ENCODE assay signal across 9 mouse cellular contexts in the genomic region with DNA sequence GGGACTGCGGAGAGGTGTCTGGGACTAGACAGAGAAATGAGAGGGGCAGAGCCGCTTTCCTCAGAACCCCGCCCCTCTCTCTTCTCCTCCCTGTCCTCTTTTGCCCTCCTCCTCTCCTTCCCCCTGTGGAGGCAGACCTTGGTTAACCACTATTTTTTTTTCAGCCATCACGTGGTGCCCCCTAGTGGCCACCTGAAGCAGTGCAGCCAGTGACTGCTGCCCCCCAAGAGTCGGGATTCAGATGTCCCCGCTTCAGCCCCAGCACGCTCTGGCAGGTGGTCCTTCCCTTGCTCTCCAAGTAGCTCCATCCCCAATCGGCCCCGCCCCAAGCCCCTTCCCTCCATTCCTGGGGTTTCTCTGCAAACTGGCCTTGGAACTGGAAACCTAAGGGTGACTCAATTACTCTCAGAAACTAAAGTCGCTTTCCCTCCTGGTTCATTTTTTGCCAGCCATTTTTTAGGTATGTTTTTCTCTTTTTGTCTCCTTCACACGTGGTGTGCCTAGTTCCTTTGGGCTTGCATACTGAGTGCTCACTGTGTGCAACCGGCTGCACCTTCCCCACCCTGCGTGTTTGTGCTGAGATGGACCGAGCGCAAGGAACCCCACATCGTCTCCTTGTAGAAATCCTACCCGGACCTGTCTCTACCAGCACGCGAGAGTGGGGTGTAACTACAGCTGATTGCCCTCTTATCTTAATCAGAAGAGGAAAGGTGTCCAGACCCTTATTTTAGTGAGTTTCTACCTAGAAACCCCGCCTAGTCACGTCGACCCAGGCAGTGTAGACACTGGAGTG. TPM values are rescaled to one million over a fixed set of nuclear protein-coding genes. Genes with fewer than 3 reads are reported as not detected.
DNase-seq lines count a peak whose midpoint lies in the region; ATAC-seq and TF ChIP-seq lines count a peak whose summit lies in the region.
"Had no signal": no experiment of that assay in that cellular context is flagged by ENCODE, and none has a peak within 500 bp of the region (broad histone marks: within the 10 kb centered on the region; RNA-seq: fewer than 3 reads in every experiment).

No protein-coding gene starts in this region.

- no peak overlapping the region for H3K27ac ChIP-seq in cerebellum, adult 2 months (ENCODE audit: insufficient read depth, low read length)
- no peak overlapping the region for H3K27ac ChIP-seq in embryonic facial prominence, embryonic 11.5 days (replicated peaks; ENCODE audit: low read depth, low read length)
- H3K27ac ChIP-seq in liver, embryonic 14.5 days = no peak overlapping the region
- H3K27ac ChIP-seq in small intestine, adult 2 months (ENCODE audit: insufficient read depth, low read depth, low read length) = no peak overlapping the region
- H3K27ac ChIP-seq: lung, embryonic 15.5 days had no signal

- no peak overlapping the region for H3K4me2 ChIP-seq in embryonic facial prominence, embryonic 11.5 days (ENCODE audit: low read depth, low read length)
- no peak overlapping the region for H3K4me2 ChIP-seq in liver, embryonic 14.5 days (ENCODE audit: low read depth)
- H3K4me2 ChIP-seq: lung, embryonic 15.5 days had no signal

- H3K4me1 ChIP-seq in cerebellum, adult 2 months (ENCODE audit: control insufficient read depth, insufficient read depth, low read length) = 0 out of 2 replicates have a peak, but pooled peaks cover 2% of the 10 kb centered on the region
- H3K4me1 ChIP-seq in embryonic facial prominence, embryonic 11.5 days (ENCODE audit: control insufficient read depth, insufficient read depth, low read length) = peaks cover 7% of the 10 kb centered on the region; the same call in 1 of the 2 replicates
- H3K4me1 ChIP-seq in liver, embryonic 14.5 days (replicated peaks; ENCODE audit: control insufficient read depth in 2 of 2, insufficient read depth in 2 of 2, low read length in 1 of 2) = peaks cover 9 to 13% of the 10 kb centered on the region in 2 experiments
- H3K4me1 ChIP-seq in small intestine, adult 2 months (ENCODE audit: control insufficient read depth, insufficient read depth, insufficient read length, low read length) = no peaks in the 10 kb centered on the region

- H3K36me3 ChIP-seq in embryonic facial prominence, embryonic 11.5 days (replicated peaks; ENCODE audit: control insufficient read depth, insufficient read depth, low read depth, low read length) = no peaks in the 10 kb centered on the region
- H3K36me3 ChIP-seq in liver, embryonic 14.5 days (replicated peaks; ENCODE audit: control insufficient read depth, insufficient read depth, low read depth) = no peaks in the 10 kb centered on the region
- H3K36me3 ChIP-seq in small intestine, adult 2 months (ENCODE audit: control insufficient read depth, insufficient read depth, low read length) = no peaks in the 10 kb centered on the region
- H3K36me3 ChIP-seq: lung, embryonic 15.5 days had no signal

- TF ChIP-seq POLR2A in cerebellum, adult 2 months (IDR thresholded peaks at IDR 0.05; ENCODE audit: borderline replicate concordance, insufficient read depth, low read length) = no peak
- no peak for TF ChIP-seq POLR2A in small intestine, adult 2 months (IDR thresholded peaks at IDR 0.05; ENCODE audit: low read depth, low read length)

- 13% methylated on average over 22 of the region's 22 CpGs for WGBS in cerebellum, adult 2 months
- WGBS in embryonic facial prominence, embryonic 11.5 days = 10% methylated on average over 22 of the region's 22 CpGs
- 12% methylated on average over 22 of the region's 22 CpGs for WGBS in liver, embryonic 14.5 days (ENCODE audit: insufficient replicate concordance)
- 23% methylated on average over 22 of the region's 22 CpGs for WGBS in small intestine, adult 2 months

- no peak for TF ChIP-seq EP300 in liver, embryonic 14.5 days (IDR thresholded peaks at IDR 0.05; ENCODE audit: low read depth)

- intact Hi-C loops in left cerebral cortex, postnatal 14 days (cut with DNase I) = loop anchor here (5.0 kb wide), 1 partner anchor 82 kb away; no protein-coding TSS in a partner anchor
- intact Hi-C loops in left cerebral cortex, postnatal 4 days (cut with DNase I) = no loop called here

- H3K4me3 ChIP-seq in cerebellum, adult 2 months (replicated peaks; ENCODE audit: insufficient read depth, low read depth, low read length) = no peak overlapping the region
- H3K4me3 ChIP-seq in embryonic facial prominence, embryonic 11.5 days (ENCODE audit: low read depth, low read length) = no peak overlapping the region
- H3K4me3 ChIP-seq in liver, embryonic 14.5 days (ENCODE audit: insufficient read depth in 1 of 2, low read depth in 2 of 2, low read length in 2 of 2) = no peak overlapping the region
- no peak overlapping the region for H3K4me3 ChIP-seq in small intestine, adult 2 months (ENCODE audit: low read depth, low read length)
- H3K4me3 ChIP-seq: lung, embryonic 15.5 days had no signal

- no peaks in the 10 kb centered on the region for H3K9me3 ChIP-seq in embryonic facial prominence, embryonic 11.5 days (replicated peaks; ENCODE audit: control insufficient read depth, low read length)
- H3K9me3 ChIP-seq in liver, embryonic 14.5 days (ENCODE audit: control insufficient read depth, low read length) = no peaks in the 10 kb centered on the region
- H3K9me3 ChIP-seq: lung, embryonic 15.5 days had no signal

- peak; percentile 48; the same call in 1 of the 2 replicates for TF ChIP-seq CTCF in cerebellum, adult 2 months (IDR thresholded peaks at IDR 0.05; ENCODE audit: borderline replicate concordance, insufficient read depth, low read depth, low read length)
- peak; percentile 90 for TF ChIP-seq CTCF in liver, embryonic 14.5 days (IDR thresholded peaks at IDR 0.05; ENCODE audit: low read depth)
- TF ChIP-seq CTCF in small intestine, adult 2 months (IDR thresholded peaks at IDR 0.05; ENCODE audit: extremely low read depth, insufficient read length, insufficient replicate concordance, low read depth, low read length) = peak; percentile 55; the same call in 1 of the 2 replicates

- DNase-seq in cerebellum, adult 2 months = peak in 1 of 2 experiments; percentile 9
- DNase-seq in cerebellum, adult 9-11 months = no peak
- peak; percentile 52 to 75 for DNase-seq in left cerebral cortex, postnatal 14 days (ENCODE audit: low spot score in 2 of 2)
- no peak for DNase-seq in left cerebral cortex, postnatal 4 days
- DNase-seq in embryonic facial prominence, embryonic 11.5 days (ENCODE audit: low spot score) = peak; percentile 40
- DNase-seq in liver, embryonic 14.5 days (ENCODE audit: low read depth in 3 of 3, low spot score in 3 of 3) = no peak

- H3K27me3 ChIP-seq in cerebellum, adult 2 months (ENCODE audit: control insufficient read depth, insufficient read depth, low read length) = peaks cover 3% of the 10 kb centered on the region; the same call in 1 of the 2 replicates
- peaks cover 23% of the 10 kb centered on the region for H3K27me3 ChIP-seq in embryonic facial prominence, embryonic 11.5 days (ENCODE audit: control insufficient read depth, insufficient read depth, low read length)
- peaks cover 47% of the 10 kb centered on the region for H3K27me3 ChIP-seq in liver, embryonic 14.5 days (ENCODE audit: control insufficient read depth, insufficient read depth, low read length)
- H3K27me3 ChIP-seq in small intestine, adult 2 months (ENCODE audit: control insufficient read depth, insufficient read depth, low read length) = peaks cover 31% of the 10 kb centered on the region

- H3K9ac ChIP-seq in embryonic facial prominence, embryonic 11.5 days (replicated peaks; ENCODE audit: low read length) = no peak overlapping the region
- H3K9ac ChIP-seq in liver, embryonic 14.5 days (replicated peaks) = no peak overlapping the region
- H3K9ac ChIP-seq: lung, embryonic 15.5 days had no signal

- ATAC-seq in embryonic facial prominence, embryonic 11.5 days (replicated peaks; ENCODE audit: insufficient number of reproducible peaks, low FRiP score, low TSS enrichment, low read depth) = no peak
- ATAC-seq in liver, embryonic 14.5 days (ENCODE audit: insufficient read depth) = no peak
- ATAC-seq in inflammation-experienced regulatory T-cells, adult 6 months = no peak

RNA-seq across cellular contexts. Expression of a gene that starts 2.0 kb away (rescaled TPM):
- 45.4 and 54.1 TPM in 2 replicates for polyA plus RNA-seq in cerebellum, adult 2 months (2012; rRNA removed)
- total RNA-seq in left cerebral cortex, postnatal 14 days (2021) = 100 to 1,000 TPM; 205 to 210 TPM
- total RNA-seq in left cerebral cortex, postnatal 4 days (2021) = 100 to 1,000 TPM; 229 to 241 TPM
- 11.0 and 13.9 TPM in 2 replicates for polyA plus RNA-seq in embryonic facial prominence, embryonic 11.5 days (2014; fragmentation: Nextera tagmentation; extraction: Ambion mirVana)
- polyA plus RNA-seq in liver, embryonic 14.5 days (2012; rRNA removed) = 0.06 and 0.18 TPM in 2 replicates
- 0.10 TPM in 1 of 2 replicates, not detected in the other for polyA plus RNA-seq in liver, embryonic 14.5 days (2014; fragmentation: Nextera tagmentation; extraction: Ambion mirVana)
- 0.91 and 2.2 TPM in 2 replicates for polyA plus RNA-seq in small intestine, adult 2 months (2012; rRNA removed)
- polyA plus RNA-seq in inflammation-experienced regulatory T-cells, adult 6 months (2017; shearing (Covaris generic)) = under 1 TPM in 1 of 3 experiments, not detected in 2; 0.90 TPM

Comparison
In these comparisons a context has a peak if more than half of its experiments do, and no peak if none do; other contexts are left out.
1. DNase-seq: peak in left cerebral cortex, postnatal 14 days (2 of 2) and embryonic facial prominence, embryonic 11.5 days (single experiment); none in cerebellum, adult 9-11 months (single experiment), left cerebral cortex, postnatal 4 days (single experiment) and liver, embryonic 14.5 days (0 of 3).
2. Peak in every context shown above with its lines, with median percentiles within 50 percentile points of each other: CTCF ChIP-seq.